Mouse (Mus musculus): Measurements from ENCODE around the gene Zfp467. TPM values are rescaled to one million over a fixed set of nuclear protein-coding genes. Genes with fewer than 3 reads are reported as not detected.

Zfp467 gene
- polyA plus RNA-seq, 1 experiment, result 67.0 TPM

GRCm38 (mm10) chr6:48440306-48441014 is 5.2 kb downstream of the Zfp467 start:
- no peak overlapping the region for H3K4me3 ChIP-seq (ENCODE audit: insufficient read depth, low read depth, low read length)
- peaks cover 29% of the 10 kb centered on the region for H3K4me1 ChIP-seq (ENCODE audit: control insufficient read depth, insufficient read depth, low read length)
- no peak for TF ChIP-seq POLR2A (IDR thresholded peaks at IDR 0.05; ENCODE audit: low read depth, low read length)
- peaks cover 1% of the 10 kb centered on the region; the same call in 1 of the 2 replicates for H3K36me3 ChIP-seq (ENCODE audit: control insufficient read depth, insufficient read depth, low read length)
- H3K27ac ChIP-seq (ENCODE audit: insufficient read depth, low read depth, low read length), result peak overlapping the region; percentile 44
- WGBS, result 34% methylated on average over 14 of the region's 14 CpGs
- H3K27me3 ChIP-seq (replicated peaks; ENCODE audit: control insufficient read depth, insufficient read depth, low read length), result no peaks in the 10 kb centered on the region
- DNase-seq, result peak; percentile 41

GRCm38 (mm10) chr6:48439654-48440053 is 6.0 kb downstream of the Zfp467 start:
- H3K4me3 ChIP-seq (ENCODE audit: insufficient read depth, low read depth, low read length), result no peak overlapping the region
- no peak for DNase-seq
- 0 out of 2 replicates have a peak overlapping the region, but pooled peaks have one; percentile 44 for H3K27ac ChIP-seq (ENCODE audit: insufficient read depth, low read depth, low read length)
- peaks cover 37% of the 10 kb centered on the region for H3K4me1 ChIP-seq (ENCODE audit: control insufficient read depth, insufficient read depth, low read length)
- no peaks in the 10 kb centered on the region for H3K27me3 ChIP-seq (replicated peaks; ENCODE audit: control insufficient read depth, insufficient read depth, low read length)
- peaks cover 1% of the 10 kb centered on the region; the same call in 1 of the 2 replicates for H3K36me3 ChIP-seq (ENCODE audit: control insufficient read depth, insufficient read depth, low read length)
- TF ChIP-seq CTCF (conservative IDR thresholded peaks at IDR 0.05; ENCODE audit: insufficient read depth, insufficient read length, low read depth, low read length), result no peak

GRCm38 (mm10) chr6:48438475-48439125 is 7.0 kb downstream of the Zfp467 start:
- no peaks in the 10 kb centered on the region for H3K27me3 ChIP-seq (replicated peaks; ENCODE audit: control insufficient read depth, insufficient read depth, low read length)
- H3K27ac ChIP-seq (ENCODE audit: insufficient read depth, low read depth, low read length), result no peak overlapping the region
- H3K4me1 ChIP-seq (ENCODE audit: control insufficient read depth, insufficient read depth, low read length), result peaks cover 43% of the 10 kb centered on the region
- DNase-seq, result no peak
- H3K36me3 ChIP-seq (ENCODE audit: control insufficient read depth, insufficient read depth, low read length), result peaks cover 1% of the 10 kb centered on the region; the same call in 1 of the 2 replicates
- TF ChIP-seq CTCF (conservative IDR thresholded peaks at IDR 0.05; ENCODE audit: insufficient read depth, insufficient read length, low read depth, low read length) (no peak), POLR2A (IDR thresholded peaks at IDR 0.05; ENCODE audit: low read depth, low read length) (no peak)
- H3K4me3 ChIP-seq (ENCODE audit: insufficient read depth, low read depth, low read length), result no peak overlapping the region
- 84% methylated on average over 55 of the region's 55 CpGs for WGBS

- WGBS, result 91% methylated on average over 35 of the region's 35 CpGs
- Histone ChIP-seq H3K27ac (ENCODE audit: insufficient read depth, low read depth, low read length) (no peak overlapping the region), H3K4me3 (ENCODE audit: insufficient read depth, low read depth, low read length) (no peak overlapping the region), H3K27me3 (replicated peaks; ENCODE audit: control insufficient read depth, insufficient read depth, low read length) (no peaks in the 10 kb centered on the region), H3K4me1 (ENCODE audit: control insufficient read depth, insufficient read depth, low read length) (peaks cover 45% of the 10 kb centered on the region), H3K36me3 (ENCODE audit: control insufficient read depth, insufficient read depth, low read length) (peaks cover 1% of the 10 kb centered on the region; the same call in 1 of the 2 replicates)
- no peak for DNase-seq
- TF ChIP-seq POLR2A (IDR thresholded peaks at IDR 0.05; ENCODE audit: low read depth, low read length) (no peak), CTCF (conservative IDR thresholded peaks at IDR 0.05; ENCODE audit: insufficient read depth, insufficient read length, low read depth, low read length) (no peak)
Observed at GRCm38 (mm10) chr6:48437679-48438376, 7.8 kb downstream of the Zfp467 start.

- TF ChIP-seq CTCF (conservative IDR thresholded peaks at IDR 0.05; ENCODE audit: insufficient read depth, insufficient read length, low read depth, low read length), result no peak
- no peak for TF ChIP-seq POLR2A (IDR thresholded peaks at IDR 0.05; ENCODE audit: low read depth, low read length)
- Histone ChIP-seq H3K4me3 (ENCODE audit: insufficient read depth, low read depth, low read length) (no peak overlapping the region), H3K36me3 (ENCODE audit: control insufficient read depth, insufficient read depth, low read length) (0 out of 2 replicates have a peak, but pooled peaks cover 1% of the 10 kb centered on the region), H3K4me1 (ENCODE audit: control insufficient read depth, insufficient read depth, low read length) (peaks cover 42% of the 10 kb centered on the region), H3K27me3 (replicated peaks; ENCODE audit: control insufficient read depth, insufficient read depth, low read length) (no peaks in the 10 kb centered on the region), H3K27ac (ENCODE audit: insufficient read depth, low read depth, low read length) (peak overlapping the region; percentile 77)
- DNase-seq, result peak; percentile 51
- WGBS, result 44% methylated on average over 5 of the region's 5 CpGs
Observed at GRCm38 (mm10) chr6:48435706-48436349, 9.8 kb downstream of the Zfp467 start.

GRCm38 (mm10) chr6:48435111-48435510 is 10.5 kb downstream of the Zfp467 start:
- TF ChIP-seq CTCF (conservative IDR thresholded peaks at IDR 0.05; ENCODE audit: insufficient read depth, insufficient read length, low read depth, low read length), result no peak
- no peak for TF ChIP-seq POLR2A (IDR thresholded peaks at IDR 0.05; ENCODE audit: low read depth, low read length)
- WGBS, result 7% methylated on average over 5 of the region's 5 CpGs
- H3K36me3 ChIP-seq (ENCODE audit: control insufficient read depth, insufficient read depth, low read length), result 0 out of 2 replicates have a peak, but pooled peaks cover 1% of the 10 kb centered on the region
- H3K4me3 ChIP-seq (ENCODE audit: insufficient read depth, low read depth, low read length), result no peak overlapping the region
- H3K27ac ChIP-seq (ENCODE audit: insufficient read depth, low read depth, low read length), result peak overlapping the region; percentile 98
- peak; percentile 90 for DNase-seq
- H3K4me1 ChIP-seq (ENCODE audit: control insufficient read depth, insufficient read depth, low read length), result peaks cover 40% of the 10 kb centered on the region
- H3K27me3 ChIP-seq (replicated peaks; ENCODE audit: control insufficient read depth, insufficient read depth, low read length), result no peaks in the 10 kb centered on the region

Measured in kidney, adult 2 months (tissue).